Mouse (Mus musculus): ENCODE data around the gene Cers2. TPM values are rescaled to one million over a fixed set of nuclear protein-coding genes. Genes with fewer than 3 reads are reported as not detected.

The Cers2 gene
- polyA plus RNA-seq, 1 experiment from 2014 or later = 111 TPM

DNA sequence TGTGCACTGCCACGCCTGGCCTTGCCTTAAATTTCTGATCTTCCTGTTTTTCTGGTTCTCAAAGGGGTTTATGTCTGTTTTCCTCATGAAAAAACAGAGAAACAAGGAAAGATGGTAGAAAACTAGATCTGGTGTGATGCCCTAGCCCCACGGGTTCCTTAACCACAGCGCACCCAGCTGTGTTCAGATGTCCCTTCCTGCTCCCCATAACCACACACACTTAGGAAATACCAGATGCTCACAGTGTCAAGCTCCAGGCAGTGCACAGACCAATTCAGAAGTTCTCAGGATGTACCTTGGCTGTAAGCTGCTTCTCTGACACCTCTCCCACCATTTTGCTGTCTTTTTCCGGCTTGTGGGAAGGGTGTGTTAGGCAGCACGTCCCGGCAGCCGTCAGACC, 20.3 kb upstream of the Cers2 start:
- Histone ChIP-seq H3K4me3 (ENCODE audit: low read depth, low read length) (no peak overlapping the region), H3K36me3 (ENCODE audit: control insufficient read depth, insufficient read depth, low read length) (no peaks in the 10 kb centered on the region; the same call in 1 of the 2 replicates), H3K9ac (ENCODE audit: low read length) (no peak overlapping the region), H3K4me2 (ENCODE audit: low read depth, low read length, severe bottlenecking) (no peak overlapping the region), H3K4me1 (replicated peaks; ENCODE audit: control insufficient read depth, insufficient read depth, low read length) (no peaks in the 10 kb centered on the region), H3K27ac (ENCODE audit: low read depth, low read length) (no peak overlapping the region), H3K27me3 (ENCODE audit: control insufficient read depth, insufficient read depth, low read length) (no peaks in the 10 kb centered on the region), H3K9me3 (ENCODE audit: control insufficient read depth, low read length) (no peaks in the 10 kb centered on the region)
- DNase-seq (ENCODE audit: low spot score) (no peak), ATAC-seq (replicated peaks; ENCODE audit: low FRiP score) (no peak)
- WGBS = 88% methylated on average over 7 of the region's 7 CpGs

DNA sequence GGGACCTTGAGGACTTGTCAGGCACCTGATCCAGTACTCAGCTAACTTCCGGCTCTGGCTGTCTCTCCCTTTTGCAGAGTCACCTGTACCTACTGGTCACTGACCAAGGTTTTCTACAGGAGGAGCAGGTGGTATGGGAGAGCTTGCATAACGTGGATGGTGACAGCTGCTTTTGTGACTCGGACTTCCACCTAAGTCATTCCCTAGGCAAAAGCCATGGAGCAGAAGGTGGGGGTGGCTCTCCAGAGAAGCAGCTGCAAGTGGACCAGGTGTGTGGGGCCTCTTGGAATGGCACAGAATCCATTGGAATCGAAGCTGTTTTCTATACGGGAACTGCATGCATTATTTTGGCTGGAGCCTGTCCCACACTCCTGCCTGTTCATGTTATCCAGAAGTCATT, 19.9 kb upstream of the Cers2 start:
- 87% methylated on average over 5 of the region's 5 CpGs for WGBS
- Histone ChIP-seq H3K27ac (ENCODE audit: low read depth, low read length) (no peak overlapping the region), H3K27me3 (ENCODE audit: control insufficient read depth, insufficient read depth, low read length) (no peaks in the 10 kb centered on the region), H3K4me2 (ENCODE audit: low read depth, low read length, severe bottlenecking) (no peak overlapping the region), H3K9ac (ENCODE audit: low read length) (no peak overlapping the region), H3K9me3 (ENCODE audit: control insufficient read depth, low read length) (no peaks in the 10 kb centered on the region), H3K4me1 (replicated peaks; ENCODE audit: control insufficient read depth, insufficient read depth, low read length) (no peaks in the 10 kb centered on the region), H3K36me3 (ENCODE audit: control insufficient read depth, insufficient read depth, low read length) (no peaks in the 10 kb centered on the region; the same call in 1 of the 2 replicates), H3K4me3 (ENCODE audit: low read depth, low read length) (no peak overlapping the region)
- no peak for ATAC-seq (replicated peaks; ENCODE audit: low FRiP score)
- DNase-seq (ENCODE audit: low spot score) = no peak

DNA sequence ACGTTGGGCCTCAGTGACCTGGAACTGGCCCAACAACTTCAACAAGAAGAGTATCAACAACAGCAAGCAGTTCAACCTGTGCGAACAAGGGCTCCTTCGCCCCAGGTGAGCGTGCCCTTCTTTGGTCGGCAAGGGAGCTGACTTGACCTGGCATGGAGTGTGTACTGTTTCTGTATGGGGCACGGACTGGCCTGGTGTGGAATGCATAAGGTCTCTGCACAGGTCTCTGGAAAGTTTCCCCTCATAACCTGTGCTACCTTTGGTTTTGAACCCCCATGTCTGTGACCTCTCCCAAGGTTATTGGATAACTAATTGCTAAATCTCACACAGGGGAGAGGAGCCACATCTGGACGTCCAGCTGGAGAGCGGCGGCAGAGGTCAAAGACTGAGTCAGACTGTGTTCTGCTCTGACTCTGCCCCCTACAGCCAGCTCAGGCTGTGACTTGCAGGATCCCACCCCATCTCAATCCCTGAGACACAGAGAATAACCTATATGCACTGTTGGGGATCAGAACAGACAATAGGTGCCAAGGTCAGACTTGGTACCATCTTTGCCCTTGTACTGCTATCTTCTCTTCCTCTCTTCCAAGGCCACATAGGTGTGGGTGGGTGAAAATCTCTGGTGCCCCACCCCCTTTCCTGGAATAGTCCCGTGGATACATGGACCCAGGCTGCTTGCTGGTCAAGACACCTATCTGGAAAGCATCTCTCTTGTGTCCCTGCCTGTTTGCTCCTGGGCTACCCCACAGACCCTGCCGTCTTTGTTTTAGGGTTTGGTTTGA, 19.1 kb upstream of the Cers2 start:
- ATAC-seq (replicated peaks; ENCODE audit: low FRiP score) (no peak; the same call in 1 of the 2 replicates), DNase-seq (ENCODE audit: low spot score) (no peak)
- no peaks in the 10 kb centered on the region; the same call in 1 of the 2 replicates for H3K36me3 ChIP-seq (ENCODE audit: control insufficient read depth, insufficient read depth, low read length)
- no peaks in the 10 kb centered on the region for H3K9me3 ChIP-seq (ENCODE audit: control insufficient read depth, low read length)
- H3K4me3 ChIP-seq (ENCODE audit: low read depth, low read length) = no peak overlapping the region
- 85% methylated on average over 11 of the region's 11 CpGs for WGBS
- no peak overlapping the region for H3K9ac ChIP-seq (ENCODE audit: low read length)
- H3K4me1 ChIP-seq (replicated peaks; ENCODE audit: control insufficient read depth, insufficient read depth, low read length) = no peaks in the 10 kb centered on the region
- no peak overlapping the region for H3K4me2 ChIP-seq (ENCODE audit: low read depth, low read length, severe bottlenecking)
- no peak overlapping the region for H3K27ac ChIP-seq (ENCODE audit: low read depth, low read length)
- H3K27me3 ChIP-seq (ENCODE audit: control insufficient read depth, insufficient read depth, low read length) = no peaks in the 10 kb centered on the region

DNA sequence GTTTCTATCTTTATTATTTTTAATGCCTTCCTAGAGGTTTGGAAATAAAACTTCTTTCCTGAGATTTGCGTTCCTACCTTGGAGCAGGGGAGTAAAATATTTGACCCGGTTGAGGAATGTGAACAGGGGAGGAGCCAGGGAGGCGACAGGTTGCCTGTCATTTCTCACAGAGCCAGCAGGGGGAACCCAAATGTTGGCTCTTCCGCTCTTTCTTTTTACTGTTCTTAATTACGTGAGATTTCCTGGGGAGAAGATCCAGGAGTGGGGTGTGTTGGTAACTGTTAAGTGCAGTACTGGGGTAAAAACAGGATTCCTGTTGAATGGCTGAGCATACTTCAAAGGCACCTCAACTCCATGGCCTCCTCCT, 18.5 kb upstream of the Cers2 start:
- Histone ChIP-seq H3K4me3 (ENCODE audit: low read depth, low read length) (no peak overlapping the region), H3K27me3 (ENCODE audit: control insufficient read depth, insufficient read depth, low read length) (no peaks in the 10 kb centered on the region), H3K27ac (ENCODE audit: low read depth, low read length) (no peak overlapping the region), H3K4me1 (replicated peaks; ENCODE audit: control insufficient read depth, insufficient read depth, low read length) (no peaks in the 10 kb centered on the region), H3K36me3 (ENCODE audit: control insufficient read depth, insufficient read depth, low read length) (no peaks in the 10 kb centered on the region; the same call in 1 of the 2 replicates), H3K9me3 (ENCODE audit: control insufficient read depth, low read length) (no peaks in the 10 kb centered on the region), H3K4me2 (ENCODE audit: low read depth, low read length, severe bottlenecking) (no peak overlapping the region), H3K9ac (ENCODE audit: low read length) (no peak overlapping the region)
- peak; percentile 67 for DNase-seq (ENCODE audit: low spot score)
- 11% methylated on average over 5 of the region's 5 CpGs for WGBS
- ATAC-seq (replicated peaks; ENCODE audit: low FRiP score) = no peak

DNA sequence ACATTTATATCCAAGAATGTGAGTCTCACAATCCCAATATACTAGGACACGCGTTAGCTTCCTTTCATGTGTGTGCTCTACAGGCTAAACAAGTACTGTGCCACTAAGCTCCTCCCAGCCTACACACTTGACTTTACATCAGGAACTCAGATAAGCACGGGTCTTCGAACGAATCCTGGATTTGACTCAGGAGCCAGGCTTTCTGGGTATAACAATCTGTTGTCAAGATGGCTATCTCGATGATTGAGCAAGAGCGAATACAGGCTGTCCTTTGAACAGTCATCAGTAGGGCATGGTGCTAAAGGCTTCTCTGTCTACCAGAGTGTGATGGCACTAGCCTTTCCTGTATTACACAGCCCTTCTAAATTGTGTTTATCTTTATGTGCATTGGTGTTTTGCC, 16.6 kb upstream of the Cers2 start:
- Histone ChIP-seq H3K4me2 (ENCODE audit: low read depth, low read length, severe bottlenecking) (no peak overlapping the region), H3K4me1 (replicated peaks; ENCODE audit: control insufficient read depth, insufficient read depth, low read length) (no peaks in the 10 kb centered on the region), H3K36me3 (ENCODE audit: control insufficient read depth, insufficient read depth, low read length) (no peaks in the 10 kb centered on the region; the same call in 1 of the 2 replicates), H3K9me3 (ENCODE audit: control insufficient read depth, low read length) (no peaks in the 10 kb centered on the region), H3K27ac (ENCODE audit: low read depth, low read length) (no peak overlapping the region), H3K9ac (ENCODE audit: low read length) (no peak overlapping the region), H3K27me3 (ENCODE audit: control insufficient read depth, insufficient read depth, low read length) (no peaks in the 10 kb centered on the region), H3K4me3 (ENCODE audit: low read depth, low read length) (no peak overlapping the region)
- ATAC-seq (replicated peaks; ENCODE audit: low FRiP score) (no peak), DNase-seq (ENCODE audit: low spot score) (no peak)
- WGBS = 92% methylated on average over 7 of the region's 7 CpGs

DNA sequence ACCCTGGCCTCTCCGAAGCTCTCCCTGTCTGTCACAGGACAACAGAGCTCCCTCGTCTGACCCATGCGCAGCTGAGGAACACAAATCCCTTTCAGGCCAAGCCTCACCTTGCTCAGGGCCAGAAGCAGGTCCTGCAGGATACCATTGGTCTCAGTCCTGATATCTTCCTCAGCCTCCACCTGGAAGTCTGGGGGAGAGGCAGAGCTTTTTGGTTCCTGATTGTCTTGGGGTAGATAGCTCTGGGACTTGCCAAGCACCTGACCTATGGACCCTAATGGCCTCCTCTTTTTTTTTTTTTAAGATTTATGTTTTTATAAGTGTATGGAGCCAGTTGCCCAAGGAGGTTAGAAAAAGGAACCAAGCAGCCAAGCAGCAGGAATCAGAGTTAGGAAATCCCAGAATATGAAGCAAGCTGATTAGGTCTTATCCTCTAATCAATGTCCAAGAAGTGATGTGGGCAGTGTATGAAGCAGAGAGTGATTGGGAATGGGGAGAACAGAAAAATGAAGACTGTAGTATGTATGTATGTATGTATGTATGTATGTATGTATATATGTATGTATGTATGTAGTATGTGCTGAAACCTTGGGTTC, 13.3 kb upstream of the Cers2 start:
- DNase-seq (ENCODE audit: low spot score) (no peak), ATAC-seq (replicated peaks; ENCODE audit: low FRiP score) (no peak)
- H3K27me3 ChIP-seq (ENCODE audit: control insufficient read depth, insufficient read depth, low read length) = no peaks in the 10 kb centered on the region
- no peaks in the 10 kb centered on the region for H3K4me1 ChIP-seq (replicated peaks; ENCODE audit: control insufficient read depth, insufficient read depth, low read length)
- H3K9ac ChIP-seq (ENCODE audit: low read length) = no peak overlapping the region
- H3K9me3 ChIP-seq (ENCODE audit: control insufficient read depth, low read length) = no peaks in the 10 kb centered on the region
- H3K4me3 ChIP-seq (ENCODE audit: low read depth, low read length) = no peak overlapping the region
- H3K4me2 ChIP-seq (ENCODE audit: low read depth, low read length, severe bottlenecking) = no peak overlapping the region
- H3K36me3 ChIP-seq (ENCODE audit: control insufficient read depth, insufficient read depth, low read length) = no peaks in the 10 kb centered on the region
- H3K27ac ChIP-seq (ENCODE audit: low read depth, low read length) = no peak overlapping the region
- WGBS = 85% methylated on average over 3 of the region's 3 CpGs

DNA sequence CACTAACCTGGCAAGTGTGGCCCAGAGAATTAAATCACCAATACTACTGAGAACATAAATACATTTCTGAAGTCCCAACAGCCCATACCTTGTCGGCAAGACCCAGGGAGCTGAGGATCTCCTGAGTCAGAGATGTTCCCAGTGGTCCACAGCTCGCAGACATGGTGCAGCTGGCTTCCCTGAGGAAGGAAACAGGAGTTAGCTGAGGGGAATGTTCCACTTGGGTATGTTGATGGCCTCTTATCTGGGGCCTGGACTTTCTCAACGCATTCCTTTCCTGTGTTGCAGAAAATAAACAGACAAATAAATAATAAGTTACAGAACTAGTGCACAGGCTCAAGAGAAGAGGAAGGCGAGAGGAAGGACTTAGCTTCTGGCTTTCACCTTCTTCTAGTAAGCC, 8.3 kb upstream of the Cers2 start:
- no peak overlapping the region for H3K4me3 ChIP-seq (ENCODE audit: low read depth, low read length)
- DNase-seq (ENCODE audit: low spot score) = no peak
- no peaks in the 10 kb centered on the region for H3K9me3 ChIP-seq (ENCODE audit: control insufficient read depth, low read length)
- H3K36me3 ChIP-seq (ENCODE audit: control insufficient read depth, insufficient read depth, low read length) = no peaks in the 10 kb centered on the region
- WGBS = 88% methylated on average over 4 of the region's 4 CpGs
- H3K4me1 ChIP-seq (replicated peaks; ENCODE audit: control insufficient read depth, insufficient read depth, low read length) = no peaks in the 10 kb centered on the region
- no peak overlapping the region for H3K9ac ChIP-seq (ENCODE audit: low read length)
- no peaks in the 10 kb centered on the region for H3K27me3 ChIP-seq (ENCODE audit: control insufficient read depth, insufficient read depth, low read length)
- no peak for ATAC-seq (replicated peaks; ENCODE audit: low FRiP score)
- H3K27ac ChIP-seq (ENCODE audit: low read depth, low read length) = no peak overlapping the region
- H3K4me2 ChIP-seq (ENCODE audit: low read depth, low read length, severe bottlenecking) = no peak overlapping the region

DNA sequence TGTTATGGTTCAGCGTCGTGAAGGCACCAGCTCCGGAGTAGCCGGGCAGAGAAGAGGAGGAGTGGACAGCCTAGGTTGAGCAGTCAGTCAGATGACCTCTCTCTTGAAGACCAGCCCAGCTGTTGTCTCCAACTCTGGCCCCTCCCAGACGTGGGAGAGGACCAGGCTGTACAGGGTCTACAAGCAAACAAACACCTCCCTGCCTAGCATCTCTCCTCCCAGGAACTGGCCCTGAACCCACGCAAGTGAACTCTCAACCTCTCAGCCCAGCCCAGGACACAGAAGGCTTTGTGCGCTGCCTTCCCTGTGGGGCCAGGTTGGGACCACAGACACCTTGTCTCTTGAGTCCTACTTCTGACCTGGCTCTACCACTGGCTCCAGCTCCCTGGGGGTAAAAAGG, 7.5 kb upstream of the Cers2 start, which contains the start of gene Anxa9:
Gene Anxa9 (minus strand): TSS at position 77 of the 400 bp plus-strand sequence.
- Histone ChIP-seq H3K4me3 (ENCODE audit: low read depth, low read length) (no peak within 1 kb of the TSS), H3K27ac (ENCODE audit: low read depth, low read length) (no peak within 1 kb of the TSS), H3K9me3 (ENCODE audit: control insufficient read depth, low read length) (no peaks in the 10 kb centered on the region), H3K27me3 (ENCODE audit: control insufficient read depth, insufficient read depth, low read length) (no peaks in the 10 kb centered on the region), H3K4me2 (ENCODE audit: low read depth, low read length, severe bottlenecking) (no peak within 1 kb of the TSS), H3K36me3 (ENCODE audit: control insufficient read depth, insufficient read depth, low read length) (no peaks in the 10 kb centered on the region), H3K4me1 (replicated peaks; ENCODE audit: control insufficient read depth, insufficient read depth, low read length) (no peaks in the 10 kb centered on the region), H3K9ac (ENCODE audit: low read length) (no peak within 1 kb of the TSS)
- DNase-seq (ENCODE audit: low spot score) (no peak), ATAC-seq (replicated peaks; ENCODE audit: low FRiP score) (no peak)
- 76% methylated on average over 7 of the region's 7 CpGs for WGBS

DNA sequence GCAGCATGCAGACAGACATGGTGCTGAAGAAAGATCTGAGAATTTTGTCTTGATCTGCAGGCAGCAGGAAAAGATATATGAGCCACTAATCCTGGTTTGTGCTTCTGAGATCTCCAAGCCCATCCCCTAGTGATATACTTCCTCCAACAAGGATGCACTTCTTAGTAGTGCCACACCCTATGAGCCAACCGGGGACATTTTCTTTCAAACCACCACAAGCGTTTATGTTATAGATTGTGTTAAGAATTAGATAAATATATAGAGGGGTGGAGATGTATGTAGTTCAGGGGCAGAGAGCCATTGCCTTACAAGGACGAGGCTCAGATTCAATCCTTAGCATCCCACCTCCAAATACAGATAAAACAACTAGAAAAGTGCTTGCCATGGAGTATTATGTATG, 4.1 kb upstream of the Cers2 start:
- Histone ChIP-seq H3K36me3 (ENCODE audit: control insufficient read depth, insufficient read depth, low read length) (no peaks in the 10 kb centered on the region), H3K27me3 (ENCODE audit: control insufficient read depth, insufficient read depth, low read length) (no peaks in the 10 kb centered on the region), H3K9me3 (ENCODE audit: control insufficient read depth, low read length) (no peaks in the 10 kb centered on the region), H3K9ac (ENCODE audit: low read length) (no peak overlapping the region), H3K27ac (ENCODE audit: low read depth, low read length) (no peak overlapping the region), H3K4me3 (ENCODE audit: low read depth, low read length) (no peak overlapping the region), H3K4me2 (ENCODE audit: low read depth, low read length, severe bottlenecking) (no peak overlapping the region), H3K4me1 (replicated peaks; ENCODE audit: control insufficient read depth, insufficient read depth, low read length) (0 out of 2 replicates have a peak, but pooled peaks cover 3% of the 10 kb centered on the region)
- DNase-seq (ENCODE audit: low spot score) (no peak), ATAC-seq (replicated peaks; ENCODE audit: low FRiP score) (no peak)
- 73% methylated on average over 3 of the region's 3 CpGs for WGBS
